Mouse (Mus musculus) embryonic facial prominence, embryonic 13.5 days (tissue): ENCODE measurements around the gene Iqsec1. TPM values are rescaled to one million over a fixed set of nuclear protein-coding genes. Genes with fewer than 3 reads are reported as not detected.
"Not testable (repeated sequence)": the region's sequence is repeated elsewhere in the genome, so short reads cannot be mapped to it uniquely, and the experiment has no call there.

Experiments used
- ATAC-seq: fragments of 200-750 bp; cut with Nextera tagmentation; 2 replicates; pipeline ENCODE4 v1.8.0; 2017; ENCODE audit warnings: low read depth; ENCODE audit not compliant: insufficient number of reproducible peaks, insufficient read depth, low FRiP score, low TSS enrichment
- H3K27ac ChIP-seq: fragments of 300-500 bp; sonication (generic); 2 replicates; pipeline ENCODE4 v1.5.1; 2015; ENCODE audit warnings: moderate library complexity, mild to moderate bottlenecking, inconsistent platforms
- H3K27me3 ChIP-seq: fragments of 300-500 bp; sonication (generic); 2 replicates; pipeline ENCODE4 v1.6.1; 2015; ENCODE audit warnings: mild to moderate bottlenecking, inconsistent platforms
- H3K36me3 ChIP-seq: fragments of 300-500 bp; sonication (generic); 2 replicates; pipeline ENCODE4 v1.6.1; 2015; ENCODE audit warnings: mild to moderate bottlenecking, inconsistent platforms
- H3K4me1 ChIP-seq: fragments of 300-500 bp; sonication (generic); 2 replicates; pipeline ENCODE4 v1.6.1; 2015; ENCODE audit warnings: inconsistent platforms
- H3K4me2 ChIP-seq: fragments of 300-500 bp; sonication (generic); 2 replicates; pipeline ENCODE4 v1.6.1; 2015; ENCODE audit warnings: moderate library complexity, mild to moderate bottlenecking, inconsistent platforms
- H3K4me3 ChIP-seq: fragments of 300-500 bp; sonication (generic); 2 replicates; pipeline ENCODE4 v1.5.1; 2015; ENCODE audit warnings: mild to moderate bottlenecking, inconsistent platforms
- H3K9ac ChIP-seq: fragments of 300-500 bp; sonication (generic); 2 replicates; pipeline ENCODE4 v1.6.1; 2015; ENCODE audit warnings: mild to moderate bottlenecking, inconsistent platforms
- H3K9me3 ChIP-seq: fragments of 300-500 bp; sonication (generic); 2 replicates; pipeline ENCODE4 v1.6.1; 2016; ENCODE audit warnings: inconsistent platforms
- WGBS: fragments of 180-500 bp; shearing (Covaris S2); methylation state at CpG from one replicate; pipeline ENCODE4 v1.1.7; 2015; ENCODE audit warnings: mixed read lengths; 5-methylcytosine and 5-hydroxymethylcytosine counted together
- polyA plus RNA-seq: library from polyadenylated mRNA; unstranded; fragments of >200 nt; fragmentation: Nextera tagmentation; extraction: Ambion mirVana; gene quantifications from 2 replicates; pipeline ENCODE4 v1.2.1, GENCODE M21; 2015

Gene Iqsec1
- polyA plus RNA-seq, 1 experiment from 2014 or later = 11.6 TPM

DNA sequence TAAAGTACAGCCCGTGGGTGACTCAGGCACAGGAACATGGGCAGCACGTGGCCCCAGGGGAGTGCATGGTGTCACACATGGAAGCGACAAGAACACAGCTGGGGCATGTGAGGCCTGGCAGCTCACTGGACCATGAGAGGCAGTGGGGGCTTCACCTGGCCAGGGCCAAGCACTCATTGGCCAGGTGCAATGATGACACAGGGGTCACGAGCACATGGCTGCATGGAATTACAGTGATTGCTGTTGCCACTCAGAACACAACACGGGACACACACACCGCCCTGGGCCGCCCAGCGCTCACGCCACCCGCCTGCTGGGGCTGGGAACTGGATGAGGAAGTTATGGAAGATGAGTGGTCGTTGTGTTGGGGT lies 327.5 kb downstream of the Iqsec1 start:
- Histone ChIP-seq H3K4me3 (no peak overlapping the region), H3K4me1 (peaks cover 9% of the 10 kb centered on the region; the same call in 1 of the 2 replicates), H3K27ac (no peak overlapping the region; the same call in 1 of the 2 replicates), H3K27me3 (no peaks in the 10 kb centered on the region), H3K36me3 (peaks cover 56% of the 10 kb centered on the region), H3K4me2 (no peak overlapping the region), H3K9ac (no peak overlapping the region), H3K9me3 (no peaks in the 10 kb centered on the region)
- peak; percentile 21; the same call in 1 of the 2 replicates for ATAC-seq
- 86% methylated on average over 11 of the region's 11 CpGs for WGBS

DNA sequence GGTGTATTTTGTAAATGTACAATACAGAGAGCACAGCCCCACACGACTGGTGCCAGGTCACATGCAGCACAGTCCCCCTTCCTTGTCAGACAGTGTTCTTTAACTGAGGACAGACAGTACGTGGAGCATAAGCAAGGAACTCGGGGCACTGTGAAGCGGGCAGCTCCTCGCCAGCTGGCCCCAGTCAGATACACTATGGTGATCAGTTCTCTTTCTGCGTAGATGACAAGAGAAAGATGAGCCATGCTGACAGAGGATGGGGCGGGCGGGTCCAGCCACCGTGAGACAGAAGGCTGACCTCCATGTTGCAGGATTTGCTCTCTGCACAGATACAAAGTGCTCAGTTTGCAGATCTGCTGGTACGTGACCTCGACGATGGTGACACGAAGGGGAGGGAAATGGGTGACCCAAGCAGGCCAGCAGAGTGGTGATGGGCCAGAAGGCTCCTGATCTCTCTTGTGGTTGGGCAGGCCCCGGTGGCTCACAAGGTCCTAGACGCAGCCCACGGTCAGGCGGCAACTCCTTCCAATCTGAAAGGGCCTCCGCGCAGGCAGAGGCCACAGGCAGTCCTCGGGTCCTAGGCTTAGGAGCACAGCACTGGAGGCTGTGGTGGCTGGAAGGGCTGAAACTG lies 328.0 kb downstream of the Iqsec1 start:
- Histone ChIP-seq H3K9me3 (no peaks in the 10 kb centered on the region), H3K27me3 (no peaks in the 10 kb centered on the region), H3K9ac (no peak overlapping the region), H3K27ac (no peak overlapping the region; the same call in 1 of the 2 replicates), H3K4me1 (peaks cover 9% of the 10 kb centered on the region; the same call in 1 of the 2 replicates), H3K36me3 (peaks cover 51% of the 10 kb centered on the region), H3K4me2 (no peak overlapping the region), H3K4me3 (no peak overlapping the region)
- 88% methylated on average over 20 of the region's 20 CpGs for WGBS
- ATAC-seq = peak; percentile 6; the same call in 1 of the 2 replicates

DNA sequence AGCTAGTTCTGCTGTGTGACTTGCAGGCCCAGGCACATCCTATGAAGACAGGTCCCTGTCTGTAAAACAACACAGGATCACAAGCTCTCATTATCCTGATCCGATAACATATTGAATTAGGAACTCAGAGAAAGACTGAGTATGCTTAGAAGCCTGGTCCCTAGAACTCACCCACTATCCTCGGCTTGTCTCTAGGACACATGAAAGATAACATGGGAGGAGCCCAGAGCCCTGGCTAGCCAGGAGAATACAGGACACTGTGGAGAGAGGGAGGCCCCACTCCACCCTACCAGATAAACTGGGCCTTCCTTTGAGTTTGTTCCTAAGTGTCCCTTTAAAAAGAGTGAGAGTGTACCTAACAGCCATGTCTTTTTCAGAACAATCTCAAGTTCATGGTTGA lies 328.6 kb downstream of the Iqsec1 start:
- peaks cover 9% of the 10 kb centered on the region; the same call in 1 of the 2 replicates for H3K4me1 ChIP-seq
- H3K4me2 ChIP-seq = no peak overlapping the region
- no peaks in the 10 kb centered on the region for H3K9me3 ChIP-seq
- no peak overlapping the region for H3K4me3 ChIP-seq
- 63% methylated on average over 2 of the region's 2 CpGs for WGBS
- H3K9ac ChIP-seq = no peak overlapping the region
- no peaks in the 10 kb centered on the region for H3K27me3 ChIP-seq
- no peak for ATAC-seq
- peaks cover 45% of the 10 kb centered on the region for H3K36me3 ChIP-seq
- no peak overlapping the region for H3K27ac ChIP-seq

DNA sequence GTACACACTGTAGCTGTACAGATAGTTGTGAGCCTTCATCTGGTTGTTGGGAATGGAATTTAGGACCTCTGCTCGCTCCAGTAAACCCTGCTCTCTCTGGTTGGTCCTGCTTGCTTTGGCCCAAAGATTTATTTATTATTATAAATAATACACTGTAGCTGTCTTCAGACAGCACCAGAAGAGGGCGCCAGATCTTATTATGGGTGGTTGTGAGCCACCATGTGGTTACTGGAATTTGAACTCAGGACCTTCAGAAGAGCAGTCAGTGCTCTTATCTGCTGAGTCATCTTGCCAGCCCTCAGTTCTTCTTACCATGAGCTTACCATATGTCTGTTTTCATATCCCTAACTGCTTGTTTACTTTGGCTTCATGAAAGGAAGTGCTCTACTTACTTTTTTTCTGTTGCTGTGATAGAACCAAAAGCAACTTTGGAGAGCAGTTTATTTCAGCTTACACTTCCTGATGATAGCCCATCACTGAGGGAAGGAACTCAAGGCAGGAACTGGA lies 332.1 kb downstream of the Iqsec1 start:
- not testable (repeated sequence) for ATAC-seq
- WGBS = 69% methylated on average over 2 of the region's 2 CpGs

DNA sequence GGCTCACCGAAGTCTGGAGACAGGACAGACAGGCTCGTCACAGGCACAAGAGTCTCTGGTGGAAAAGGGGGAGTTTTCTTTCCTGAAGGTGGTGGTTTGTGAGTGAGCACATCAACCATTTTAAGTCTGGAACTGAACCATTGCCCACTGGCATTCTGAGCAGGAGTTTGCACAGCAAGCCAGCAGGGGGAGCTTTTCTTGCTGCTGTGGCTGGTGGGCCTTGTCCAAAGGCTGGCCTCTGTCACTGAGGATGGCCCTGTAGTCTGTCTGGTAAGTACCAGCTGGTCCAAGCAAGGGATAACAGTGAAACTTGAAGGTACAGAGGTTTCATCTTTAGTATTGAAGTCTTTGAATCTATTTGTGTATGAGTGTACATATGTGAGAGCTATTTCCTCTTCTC lies 334.7 kb downstream of the Iqsec1 start:
- Histone ChIP-seq H3K4me2 (no peak overlapping the region), H3K36me3 (no peaks in the 10 kb centered on the region), H3K9ac (no peak overlapping the region), H3K4me1 (no peaks in the 10 kb centered on the region), H3K9me3 (peaks cover 6% of the 10 kb centered on the region; the same call in 1 of the 2 replicates), H3K27ac (no peak overlapping the region), H3K27me3 (no peaks in the 10 kb centered on the region), H3K4me3 (no peak overlapping the region)
- ATAC-seq = no peak
- WGBS = 65% methylated on average over 2 of the region's 2 CpGs

More for the DNA sequence above, 332.1 kb downstream of the Iqsec1 start:
- H3K27ac ChIP-seq, H3K9me3 ChIP-seq, H3K9ac ChIP-seq, H3K4me1 ChIP-seq, H3K27me3 ChIP-seq, H3K4me3 ChIP-seq, H3K4me2 ChIP-seq: not testable (repeated sequence)
- peaks cover 12% of the 10 kb centered on the region; the same call in 1 of the 2 replicates for H3K36me3 ChIP-seq

DNA sequence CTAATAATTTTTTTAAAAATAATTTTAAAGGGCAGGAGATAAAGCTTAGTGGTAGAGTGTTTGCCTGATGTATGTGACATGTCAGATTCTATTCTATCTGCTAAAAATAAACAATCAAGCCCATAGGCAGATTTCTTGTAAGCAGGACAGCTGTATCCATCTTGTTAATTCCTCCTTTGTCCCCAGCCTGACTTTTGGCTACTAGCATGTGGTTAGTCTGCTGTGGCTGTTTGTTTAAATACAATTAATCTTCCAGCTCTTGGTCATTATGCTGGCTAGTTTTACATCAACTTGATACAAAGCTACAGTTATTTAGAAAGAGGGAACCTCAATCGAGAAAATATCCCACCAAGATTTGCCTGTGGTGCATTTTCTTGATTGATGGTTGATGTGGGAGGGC lies 337.9 kb downstream of the Iqsec1 start:
- Histone ChIP-seq H3K36me3 (no peaks in the 10 kb centered on the region), H3K9me3 (peaks cover 6% of the 10 kb centered on the region; the same call in 1 of the 2 replicates), H3K4me2 (no peak overlapping the region), H3K27ac (no peak overlapping the region), H3K27me3 (no peaks in the 10 kb centered on the region), H3K4me3 (no peak overlapping the region), H3K9ac (no peak overlapping the region), H3K4me1 (no peaks in the 10 kb centered on the region)
- 60% methylated on average over 1 of the region's 1 CpGs for WGBS
- no peak for ATAC-seq

DNA sequence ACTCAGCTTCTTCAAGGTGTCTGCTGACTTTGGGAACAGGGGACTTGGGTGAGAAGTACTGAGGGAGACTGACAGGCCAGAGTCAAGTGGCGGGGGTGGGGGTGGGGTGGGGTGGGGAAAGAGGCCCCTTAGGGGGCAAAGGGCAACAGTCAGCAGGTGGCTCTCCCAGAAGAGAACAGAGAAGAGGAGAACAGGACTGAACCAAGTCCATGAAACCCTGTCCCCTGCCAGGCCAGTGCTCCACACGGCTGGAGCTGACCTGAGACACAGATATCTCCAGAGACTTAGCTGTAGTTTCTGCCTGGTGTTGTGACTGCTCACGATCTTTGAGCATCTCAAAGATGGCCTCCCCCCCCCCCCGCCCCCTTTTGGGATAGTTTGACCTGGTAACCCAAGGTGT lies 339.2 kb downstream of the Iqsec1 start:
- Histone ChIP-seq H3K4me2 (no peak overlapping the region), H3K9ac (no peak overlapping the region), H3K4me1 (no peaks in the 10 kb centered on the region), H3K27ac (no peak overlapping the region), H3K27me3 (no peaks in the 10 kb centered on the region), H3K4me3 (no peak overlapping the region), H3K9me3 (peaks cover 6% of the 10 kb centered on the region; the same call in 1 of the 2 replicates), H3K36me3 (no peaks in the 10 kb centered on the region)
- no peak for ATAC-seq
- 62% methylated on average over 4 of the region's 4 CpGs for WGBS

DNA sequence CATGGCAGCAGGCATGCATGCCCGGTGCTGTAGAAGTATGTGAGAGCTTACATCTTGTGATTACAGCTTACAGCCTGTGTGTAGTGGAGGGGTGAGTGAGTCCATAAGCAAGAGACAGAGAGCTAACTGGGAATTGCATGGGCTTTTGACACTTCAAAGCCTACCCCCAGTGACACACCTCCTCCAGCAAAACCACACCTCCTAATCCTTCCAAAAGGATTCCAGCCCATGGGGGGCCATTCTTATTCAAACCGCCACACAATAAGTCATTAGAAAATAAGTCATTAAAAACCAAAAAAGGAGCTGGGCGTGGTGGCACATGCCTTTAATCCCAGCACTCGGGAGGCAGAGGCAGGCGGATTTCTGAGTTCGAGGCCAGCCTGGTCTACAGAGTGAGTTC lies 340.1 kb downstream of the Iqsec1 start:
- WGBS = 93% methylated on average over 6 of the region's 6 CpGs
- Histone ChIP-seq H3K27ac (no peak overlapping the region), H3K9ac (no peak overlapping the region), H3K27me3 (no peaks in the 10 kb centered on the region), H3K4me2 (no peak overlapping the region), H3K36me3 (no peaks in the 10 kb centered on the region), H3K9me3 (peaks cover 6% of the 10 kb centered on the region; the same call in 1 of the 2 replicates), H3K4me1 (no peaks in the 10 kb centered on the region), H3K4me3 (no peak overlapping the region)
- ATAC-seq = no peak

DNA sequence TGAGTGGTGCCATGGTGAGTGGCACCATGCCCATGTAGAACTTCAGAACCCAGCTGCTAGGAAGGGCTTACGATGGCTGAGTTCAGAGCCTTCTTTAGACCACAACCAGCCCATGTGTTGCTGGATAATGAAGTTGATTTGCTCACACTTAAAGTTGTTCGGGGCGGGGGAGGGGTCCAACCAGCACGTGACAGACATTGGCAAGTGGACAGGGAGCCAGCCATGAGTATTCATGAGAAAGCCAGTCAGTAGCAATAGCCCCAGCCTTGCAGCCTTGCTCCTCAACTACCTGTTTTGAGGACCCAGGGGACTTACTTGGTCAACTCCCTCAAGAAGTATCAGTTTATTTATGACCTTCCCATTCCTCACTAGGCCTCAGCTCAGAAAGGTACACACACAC lies 343.5 kb downstream of the Iqsec1 start:
- H3K27me3 ChIP-seq = no peaks in the 10 kb centered on the region
- no peak overlapping the region for H3K4me3 ChIP-seq
- H3K36me3 ChIP-seq = no peaks in the 10 kb centered on the region
- H3K9ac ChIP-seq = no peak overlapping the region
- no peak overlapping the region for H3K4me2 ChIP-seq
- no peaks in the 10 kb centered on the region for H3K4me1 ChIP-seq
- no peak overlapping the region for H3K27ac ChIP-seq
- ATAC-seq = no peak
- 82% methylated on average over 4 of the region's 4 CpGs for WGBS
- H3K9me3 ChIP-seq = no peaks in the 10 kb centered on the region; the same call in 1 of the 2 replicates

DNA sequence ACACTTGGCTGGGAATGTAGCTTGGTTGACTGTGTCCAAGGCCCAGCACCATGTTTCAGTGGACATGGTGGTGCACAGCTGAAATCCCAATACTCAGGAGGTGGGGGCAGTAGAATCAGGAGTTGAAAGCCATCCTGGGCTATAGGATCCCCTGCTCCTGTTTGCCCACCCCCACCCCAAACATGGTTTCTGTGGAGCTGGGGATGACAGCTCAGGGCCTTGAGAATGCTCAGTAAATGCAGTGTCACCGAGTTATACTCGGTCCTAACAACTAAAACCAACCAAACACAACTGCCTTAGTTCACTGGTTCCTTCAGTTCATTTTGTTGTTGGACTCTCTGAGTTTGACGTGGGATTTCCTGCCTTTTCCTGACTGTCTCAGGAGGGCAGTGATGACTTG lies 345.4 kb downstream of the Iqsec1 start:
- Histone ChIP-seq H3K36me3 (no peaks in the 10 kb centered on the region), H3K4me3 (no peak overlapping the region), H3K9ac (no peak overlapping the region), H3K4me1 (no peaks in the 10 kb centered on the region), H3K9me3 (no peaks in the 10 kb centered on the region; the same call in 1 of the 2 replicates), H3K4me2 (no peak overlapping the region), H3K27me3 (no peaks in the 10 kb centered on the region), H3K27ac (no peak overlapping the region)
- no peak for ATAC-seq
- WGBS = 70% methylated on average over 3 of the region's 3 CpGs

DNA sequence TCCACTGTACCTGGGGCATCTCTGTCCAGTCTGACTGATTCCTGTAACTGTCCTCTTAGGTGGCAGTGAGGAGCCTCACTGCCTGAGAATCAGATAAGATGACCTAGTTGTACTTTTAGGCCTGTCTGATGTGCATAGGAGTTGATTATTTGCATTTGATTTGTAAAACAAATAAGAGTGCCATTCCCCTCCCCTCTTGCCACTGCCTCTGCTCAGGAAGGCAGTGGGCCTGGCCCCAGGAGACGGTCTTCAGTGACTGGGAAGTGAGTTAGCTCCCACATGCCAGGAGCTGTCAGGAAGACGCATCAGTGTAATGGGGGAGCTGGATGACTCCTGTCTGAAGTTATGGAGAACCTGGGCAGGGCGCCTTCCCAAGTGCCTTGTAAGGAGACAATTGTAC lies 352.9 kb downstream of the Iqsec1 start:
- no peak for ATAC-seq
- Histone ChIP-seq H3K9ac (no peak overlapping the region), H3K4me2 (no peak overlapping the region), H3K36me3 (no peaks in the 10 kb centered on the region), H3K9me3 (0 out of 2 replicates have a peak, but pooled peaks cover 3% of the 10 kb centered on the region), H3K4me3 (no peak overlapping the region), H3K27ac (no peak overlapping the region), H3K4me1 (no peaks in the 10 kb centered on the region), H3K27me3 (no peaks in the 10 kb centered on the region)
- WGBS = 78% methylated on average over 3 of the region's 3 CpGs

DNA sequence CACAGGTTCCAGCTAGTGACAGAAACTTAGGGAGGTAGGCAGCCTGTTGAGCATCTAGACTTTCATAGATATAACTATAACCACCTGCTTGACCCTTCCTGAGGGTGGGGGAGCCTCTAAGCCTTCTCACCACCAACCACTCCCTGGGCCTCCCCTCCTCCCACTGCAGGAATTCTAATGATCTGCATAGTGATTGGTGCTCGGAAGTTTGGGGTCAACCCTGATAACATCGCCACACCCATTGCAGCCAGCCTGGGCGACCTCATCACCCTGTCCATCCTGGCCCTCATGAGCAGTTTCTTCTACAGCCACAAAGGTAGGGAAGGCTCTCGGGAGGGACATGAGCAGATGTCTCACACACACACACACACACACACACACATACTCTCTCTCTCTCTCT lies 353.4 kb downstream of the Iqsec1 start:
- Histone ChIP-seq H3K36me3 (no peaks in the 10 kb centered on the region), H3K27ac (no peak overlapping the region), H3K4me1 (no peaks in the 10 kb centered on the region), H3K9ac (no peak overlapping the region), H3K4me3 (no peak overlapping the region), H3K27me3 (no peaks in the 10 kb centered on the region), H3K9me3 (0 out of 2 replicates have a peak, but pooled peaks cover 3% of the 10 kb centered on the region), H3K4me2 (no peak overlapping the region)
- ATAC-seq = no peak
- 24% methylated on average over 4 of the region's 4 CpGs for WGBS
